Mouse (Mus musculus): ENCODE results near the gene Prcp.

Prcp gene

DNA sequence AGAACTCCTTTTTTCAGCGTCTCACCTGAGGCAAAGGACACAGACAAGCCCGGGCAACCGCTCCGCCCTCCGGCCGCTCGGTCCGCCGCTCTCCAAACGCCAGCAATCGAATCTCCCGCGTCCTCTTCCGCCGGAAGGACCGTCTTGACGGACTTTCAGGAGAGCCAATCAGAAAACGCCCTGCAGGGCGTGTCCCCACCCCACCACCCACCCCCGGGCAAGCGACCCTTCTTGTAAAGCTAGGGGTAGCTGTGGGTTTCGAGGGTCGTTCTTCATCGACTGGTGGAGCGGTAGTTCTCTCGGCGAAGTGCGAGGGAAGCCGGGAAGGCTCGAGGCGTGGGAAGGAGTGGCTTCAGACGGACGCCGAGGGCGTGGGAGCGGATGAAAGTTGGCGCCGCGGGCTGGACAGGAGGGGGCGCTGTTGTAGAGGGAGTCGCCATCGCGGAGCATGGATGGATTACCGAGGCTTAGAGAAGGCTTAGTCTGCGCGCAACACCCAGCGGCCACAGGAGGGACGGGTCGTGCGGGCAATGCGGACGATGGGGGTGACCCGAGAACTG lies at the start of gene Prcp, which contains the start of gene Ddias:
TSS of gene Prcp (plus strand) at position 355 of the 560 bp plus-strand sequence.
TSS of gene Ddias (minus strand) at position 132 of the 560 bp plus-strand sequence.
- DNase-seq (ENCODE audit: inconsistent age in 2 of 2, low spot score in 1 of 2), result peak; percentile 93 to 98

DNA sequence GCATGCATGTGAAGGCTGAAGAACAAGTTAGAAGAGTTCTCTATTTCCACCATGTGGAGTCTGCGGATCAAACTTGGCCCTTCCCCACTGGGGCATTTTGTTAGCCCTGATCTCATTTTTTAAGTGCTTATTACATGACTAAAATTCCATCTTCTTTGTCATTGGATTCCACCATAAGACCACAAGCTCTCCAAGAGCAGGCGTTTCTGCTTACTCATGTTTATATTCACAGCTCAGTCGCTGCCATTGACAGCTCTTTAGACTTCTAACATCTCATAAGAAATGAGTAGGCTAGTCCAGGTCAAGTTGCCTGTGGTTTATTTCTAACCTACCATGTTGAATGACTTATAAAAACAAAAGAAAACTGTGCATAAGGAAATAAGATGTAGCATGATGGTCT lies 48.0 kb upstream of the Prcp start:
- DNase-seq (ENCODE audit: inconsistent age in 2 of 2, low spot score in 1 of 2), result no peak

DNA sequence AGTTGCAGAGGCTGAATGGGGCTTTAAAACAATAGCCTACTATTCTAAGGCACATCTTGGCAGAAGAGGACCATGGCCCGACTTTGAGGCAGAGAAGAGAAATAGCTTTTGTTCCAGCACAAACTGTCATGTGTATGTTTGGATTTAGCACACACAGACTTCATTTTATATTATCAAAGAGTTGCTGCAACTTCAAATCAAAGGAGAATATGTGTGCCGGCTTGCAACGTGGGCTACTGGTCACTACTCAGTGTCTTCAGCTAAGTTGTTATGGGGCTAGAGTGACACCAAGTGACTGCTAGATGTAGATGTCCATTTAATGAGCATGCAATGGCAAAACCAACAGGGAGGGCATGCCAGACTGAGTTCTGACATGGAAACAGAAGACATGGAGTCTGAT lies 46.3 kb upstream of the Prcp start:
- DNase-seq (ENCODE audit: inconsistent age in 2 of 2, low spot score in 1 of 2), result peak in 1 of 2 experiments; percentile 52

DNA sequence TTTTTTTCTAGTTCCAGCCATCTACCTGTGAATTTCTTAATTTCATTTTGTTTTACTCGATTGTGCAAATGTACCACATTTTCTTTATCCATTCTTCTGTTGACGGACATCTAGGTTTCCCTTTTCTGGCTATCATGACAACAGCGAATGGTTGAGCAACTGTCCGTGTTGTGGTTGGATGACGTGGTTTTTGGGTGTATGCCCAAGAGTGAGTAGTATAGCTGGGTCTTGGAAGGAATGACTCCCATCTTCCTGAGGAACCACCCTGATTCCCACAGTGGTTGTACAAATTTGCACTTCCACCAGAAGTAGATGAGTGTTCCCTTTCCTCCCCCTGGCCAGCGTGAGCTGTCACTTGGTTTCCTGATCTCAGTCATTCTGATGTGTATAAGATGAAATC lies 41.9 kb upstream of the Prcp start:
- DNase-seq (ENCODE audit: inconsistent age in 2 of 2, low spot score in 1 of 2), result no peak

DNA sequence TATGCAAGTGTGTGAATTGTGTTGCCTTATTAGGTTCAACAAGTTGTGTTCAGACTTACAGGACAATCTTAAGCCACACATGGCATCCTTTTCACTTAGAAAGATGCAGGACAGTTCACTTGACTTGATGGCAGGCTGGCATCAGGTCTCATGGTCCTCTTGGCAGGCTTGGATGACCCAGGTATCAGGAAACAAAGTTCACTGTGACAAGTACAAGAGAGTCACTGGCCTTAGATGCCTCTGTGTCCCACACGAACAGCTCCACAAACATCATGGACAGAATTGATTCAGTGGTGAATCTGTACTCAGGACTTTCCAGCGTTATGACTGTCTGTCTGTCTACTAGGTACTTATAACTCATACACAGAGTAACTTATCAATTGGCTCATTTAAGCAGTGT lies 39.9 kb upstream of the Prcp start:
- no peak for DNase-seq (ENCODE audit: inconsistent age in 2 of 2, low spot score in 1 of 2)

DNA sequence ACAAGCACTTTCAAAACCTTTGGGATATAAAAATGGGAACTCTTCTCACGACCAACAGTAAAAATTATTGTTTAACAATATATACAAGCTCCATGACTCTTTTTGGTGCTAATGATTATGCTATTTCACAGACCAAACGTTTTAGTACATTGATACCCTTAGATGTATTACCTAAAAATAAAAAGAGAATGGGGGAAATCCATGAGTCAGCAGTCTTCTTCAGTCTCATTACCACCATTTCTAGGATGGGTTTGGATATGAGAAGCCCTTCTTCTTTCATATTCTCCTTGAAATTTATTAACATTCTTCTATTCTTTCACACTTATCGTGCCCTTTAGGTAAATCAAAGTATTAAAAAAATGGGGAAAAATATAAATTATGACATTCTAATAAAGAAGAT lies 37.8 kb upstream of the Prcp start:
- DNase-seq (ENCODE audit: inconsistent age in 2 of 2, low spot score in 1 of 2), result no peak

DNA sequence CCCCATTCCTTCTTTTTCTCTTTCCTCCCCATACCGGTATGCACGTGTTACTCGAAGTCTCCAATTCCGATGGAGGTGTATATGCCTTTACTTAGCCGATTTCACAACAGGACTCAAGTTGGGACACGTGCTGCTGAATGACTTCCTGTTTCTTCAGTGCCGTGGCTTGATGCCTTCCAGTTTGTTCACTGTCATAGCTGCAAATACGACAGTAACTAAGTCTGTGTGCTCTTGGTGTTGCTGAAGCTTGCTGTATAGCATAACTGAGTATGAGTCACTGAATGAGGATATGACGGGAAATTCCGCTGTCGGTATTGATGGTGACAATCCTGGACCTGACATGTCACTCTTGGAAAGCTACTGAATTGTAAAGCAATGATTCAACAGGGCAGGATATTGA lies 37.0 kb upstream of the Prcp start:
- no peak for DNase-seq (ENCODE audit: inconsistent age in 2 of 2, low spot score in 1 of 2)

DNA sequence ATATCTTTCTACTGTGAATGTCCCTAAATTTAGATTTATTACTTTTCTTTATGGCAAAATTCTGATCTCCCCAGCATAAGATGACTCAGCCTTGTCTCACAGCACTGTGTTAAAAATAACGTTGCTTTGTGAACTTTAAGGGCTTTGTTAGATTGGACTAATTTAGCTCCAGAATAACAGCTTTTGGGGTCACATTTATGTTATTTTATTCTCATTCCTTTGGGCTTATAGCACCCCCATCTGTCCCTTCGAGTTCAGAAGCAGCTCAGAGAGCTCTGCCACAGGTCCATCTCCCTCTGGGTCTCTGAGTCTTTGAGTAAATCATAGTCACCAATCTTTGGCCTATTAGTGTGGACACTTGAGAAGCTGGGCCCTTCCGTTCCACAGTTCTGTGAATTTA lies 36.4 kb upstream of the Prcp start:
- DNase-seq (ENCODE audit: inconsistent age in 2 of 2, low spot score in 1 of 2), result no peak

DNA sequence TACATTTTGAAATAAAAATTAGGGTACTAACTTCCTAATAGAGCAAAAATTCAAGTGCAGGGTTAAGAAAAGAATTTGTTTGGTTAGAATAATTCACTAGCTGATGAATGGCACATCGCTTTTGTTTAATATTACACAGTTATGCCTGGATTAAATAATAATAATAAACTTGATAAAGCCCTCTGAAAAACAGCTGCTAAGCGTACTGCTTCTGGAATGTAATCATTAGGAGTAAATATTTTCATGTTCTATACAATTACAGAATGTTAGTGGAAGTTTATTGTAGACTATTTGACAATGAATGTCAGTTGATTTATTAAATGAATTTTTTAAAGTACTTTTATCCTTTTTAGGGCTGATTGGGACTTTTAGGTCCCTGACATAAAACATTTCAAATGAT lies 32.0 kb upstream of the Prcp start:
- no peak for DNase-seq (ENCODE audit: inconsistent age in 2 of 2, low spot score in 1 of 2)

DNA sequence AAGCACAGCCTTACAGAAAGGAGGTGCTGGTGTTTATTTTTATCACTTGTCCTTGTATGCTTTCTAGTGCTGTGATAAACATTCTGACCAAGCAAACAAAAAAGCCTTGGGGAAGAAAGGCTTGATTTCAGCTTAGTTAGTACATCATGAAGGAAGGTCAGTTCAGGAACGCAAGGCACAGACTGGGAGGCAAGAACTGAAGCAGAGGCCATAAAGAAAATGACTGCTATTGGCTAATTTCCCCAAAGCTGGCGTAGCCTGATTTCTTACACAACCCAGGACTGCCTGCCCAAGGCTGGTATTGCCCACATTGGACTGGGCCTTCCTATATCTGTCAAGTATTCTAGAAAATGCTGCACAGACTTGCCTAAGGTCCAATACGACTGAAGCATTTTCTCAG lies 26.0 kb upstream of the Prcp start:
- DNase-seq (ENCODE audit: inconsistent age in 2 of 2, low spot score in 1 of 2), result peak; percentile 10 to 67

DNA sequence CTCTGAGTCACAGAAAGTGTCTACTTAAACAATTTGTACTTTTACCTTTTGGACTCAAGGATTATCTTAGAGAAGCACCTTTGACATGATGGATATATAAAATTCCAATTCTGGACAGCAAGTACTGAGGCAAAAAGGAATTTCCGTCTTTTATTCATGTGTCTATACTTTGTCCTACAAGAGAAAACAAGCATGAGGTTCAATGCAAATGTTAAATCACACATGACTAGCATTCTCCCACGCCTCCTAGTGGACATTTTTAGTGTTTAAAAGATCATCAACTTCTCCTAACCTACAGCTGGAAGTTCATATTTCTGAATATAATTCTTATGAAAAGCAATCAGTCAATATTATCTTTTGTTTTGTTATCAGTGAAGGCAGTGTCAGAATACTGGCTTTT lies 7.7 kb upstream of the Prcp start:
- DNase-seq (ENCODE audit: inconsistent age in 2 of 2, low spot score in 1 of 2), result peak in 1 of 2 experiments; percentile 74

DNA sequence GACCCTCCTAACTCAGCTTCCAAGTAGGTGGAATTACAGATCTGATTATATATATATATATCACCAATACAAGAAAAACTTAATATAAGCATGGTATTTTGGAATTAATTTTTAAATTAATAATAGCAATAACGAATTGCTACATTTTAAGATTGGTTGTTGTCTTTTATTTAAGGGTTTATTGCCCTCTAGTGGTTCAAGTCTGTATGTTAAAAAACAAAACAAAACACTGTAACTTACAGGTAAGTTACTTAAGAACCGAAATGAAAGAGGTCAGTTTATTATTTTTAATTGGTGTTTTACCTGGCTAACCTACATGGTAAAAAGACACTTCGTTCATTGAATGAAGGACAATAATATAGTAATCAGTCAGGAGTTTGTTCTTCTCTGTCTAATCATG lies 4.1 kb upstream of the Prcp start:
- no peak for DNase-seq (ENCODE audit: inconsistent age in 2 of 2, low spot score in 1 of 2)

DNA sequence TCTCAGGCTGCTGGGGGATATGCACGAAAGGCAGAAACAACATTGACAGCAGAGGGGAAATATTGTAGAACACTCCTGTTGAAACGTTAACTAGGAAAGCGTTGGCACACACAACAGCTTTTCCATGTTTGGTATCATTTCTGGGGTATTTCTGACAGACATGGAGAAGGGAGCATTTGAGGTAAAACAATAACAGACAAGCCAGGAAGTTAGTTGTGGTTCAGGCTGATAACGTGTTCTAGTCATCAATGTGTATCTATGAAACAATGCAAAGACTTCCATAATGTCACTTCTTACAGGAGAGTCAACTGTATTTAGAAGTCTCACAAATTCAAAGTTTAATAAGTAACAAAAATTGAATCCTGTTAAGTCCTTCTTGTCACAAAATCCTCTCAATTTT lies 2.7 kb upstream of the Prcp start:
- DNase-seq (ENCODE audit: inconsistent age in 2 of 2, low spot score in 1 of 2), result no peak

DNA sequence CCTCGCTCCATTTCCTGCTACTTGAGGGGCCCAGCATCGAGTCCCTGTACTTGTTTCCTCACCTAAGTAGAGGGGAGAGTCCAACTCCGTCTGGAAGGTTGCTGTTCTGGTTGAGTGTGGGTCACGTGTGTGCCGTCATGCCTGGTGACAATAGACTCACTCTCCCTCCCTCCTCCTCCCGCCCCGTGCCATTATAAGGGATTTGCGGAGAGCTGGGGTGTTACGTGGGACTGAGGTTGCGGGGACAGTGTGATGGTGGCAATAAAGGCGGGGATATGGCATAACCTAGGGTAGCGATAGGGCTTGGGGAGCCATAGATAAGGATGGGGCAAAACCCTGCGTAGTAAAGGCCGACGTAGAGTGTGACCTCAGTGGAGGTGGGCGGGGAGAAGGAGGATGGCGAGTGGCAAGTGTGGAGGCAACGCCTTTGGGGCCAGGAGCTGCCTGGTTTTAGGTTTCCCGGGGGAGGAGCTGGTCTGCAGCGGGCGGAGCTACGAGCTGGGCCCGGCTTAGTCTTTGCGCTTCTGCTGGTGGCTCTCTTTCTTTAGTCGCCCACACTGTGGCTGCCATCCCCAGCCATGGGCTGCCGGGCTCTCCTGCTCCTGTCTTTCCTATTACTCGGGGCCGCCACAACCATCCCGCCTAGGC lies 615 bp downstream of the Prcp start:
- DNase-seq (ENCODE audit: inconsistent age in 2 of 2, low spot score in 1 of 2), result peak; percentile 91 to 96

DNA sequence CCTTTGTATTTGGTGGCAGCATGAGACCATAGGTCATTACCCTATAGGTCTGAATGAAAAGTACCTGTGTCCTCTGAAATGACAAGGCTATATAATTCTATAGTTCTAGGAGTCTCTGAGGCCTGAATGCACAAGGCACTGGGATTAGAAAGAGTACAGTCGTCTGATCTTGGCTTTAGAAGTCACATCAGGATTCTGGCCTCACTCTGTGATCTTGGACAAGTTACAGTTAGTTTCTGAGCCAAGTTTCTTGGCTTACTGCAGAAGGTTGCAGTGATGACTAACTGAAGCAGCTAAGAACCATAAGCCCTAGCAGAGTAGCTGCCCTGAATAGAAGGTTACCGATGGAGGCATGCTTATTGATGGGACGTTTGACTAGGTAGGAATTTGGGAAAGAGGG lies 1.8 kb downstream of the Prcp start:
- DNase-seq (ENCODE audit: inconsistent age in 2 of 2, low spot score in 1 of 2), result peak; percentile 23 to 78

DNA sequence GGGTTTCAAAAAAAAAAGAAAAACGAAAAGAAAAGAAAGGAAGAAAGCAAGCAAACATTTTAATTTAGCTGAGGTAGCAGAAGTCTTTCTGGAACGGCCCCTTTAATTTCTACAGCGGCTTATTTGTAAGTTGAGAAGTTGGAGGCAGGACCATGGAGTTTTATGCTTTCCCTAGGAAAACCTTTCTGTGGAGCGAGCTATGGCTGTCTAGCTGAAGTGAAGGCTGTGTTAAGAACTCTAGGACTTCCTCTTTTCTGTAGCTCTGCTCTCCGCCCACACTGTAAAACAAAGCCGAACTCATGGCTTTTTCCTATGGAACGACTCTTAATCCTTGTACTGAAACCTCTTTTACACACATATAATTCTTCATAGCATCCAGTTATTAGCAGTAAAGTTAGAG lies 2.3 kb downstream of the Prcp start:
- DNase-seq (ENCODE audit: inconsistent age in 2 of 2, low spot score in 1 of 2), result peak in 1 of 2 experiments; percentile 56

DNA sequence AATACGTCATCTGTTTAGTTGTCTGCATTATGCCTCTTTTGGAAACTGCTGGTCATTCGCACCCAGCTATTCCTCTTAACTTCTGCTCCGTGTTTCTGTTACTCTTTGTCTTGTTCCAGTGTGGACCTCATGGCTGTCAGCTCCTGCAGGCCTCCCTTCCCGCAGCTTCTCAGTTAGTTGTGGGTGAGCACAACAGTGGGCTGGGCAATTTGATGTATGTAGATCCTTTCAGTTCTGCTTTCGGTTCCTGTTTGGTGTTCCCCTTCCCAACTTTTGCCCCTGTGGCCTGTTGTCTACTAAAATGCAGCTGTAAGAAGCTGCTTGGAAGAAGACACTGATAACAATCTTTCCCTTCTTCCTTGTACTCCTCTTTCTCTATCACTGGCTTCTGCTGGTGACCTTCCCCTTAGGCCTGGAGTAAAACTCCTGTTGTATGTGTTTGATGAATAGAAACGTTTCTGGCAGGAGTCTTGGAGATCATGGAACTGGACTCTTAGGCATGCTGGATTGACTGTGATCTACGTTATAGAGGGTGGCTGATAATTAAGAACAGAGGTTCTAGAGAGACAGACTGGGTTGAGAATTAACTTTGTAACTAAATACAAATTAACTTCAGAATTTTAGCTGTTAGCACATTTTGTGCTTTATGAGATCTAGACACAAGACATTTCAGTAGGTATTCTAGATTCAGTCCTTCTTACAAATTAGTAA lies 4.5 kb downstream of the Prcp start:
- peak in 1 of 2 experiments; percentile 29 for DNase-seq (ENCODE audit: inconsistent age in 2 of 2, low spot score in 1 of 2)

DNA sequence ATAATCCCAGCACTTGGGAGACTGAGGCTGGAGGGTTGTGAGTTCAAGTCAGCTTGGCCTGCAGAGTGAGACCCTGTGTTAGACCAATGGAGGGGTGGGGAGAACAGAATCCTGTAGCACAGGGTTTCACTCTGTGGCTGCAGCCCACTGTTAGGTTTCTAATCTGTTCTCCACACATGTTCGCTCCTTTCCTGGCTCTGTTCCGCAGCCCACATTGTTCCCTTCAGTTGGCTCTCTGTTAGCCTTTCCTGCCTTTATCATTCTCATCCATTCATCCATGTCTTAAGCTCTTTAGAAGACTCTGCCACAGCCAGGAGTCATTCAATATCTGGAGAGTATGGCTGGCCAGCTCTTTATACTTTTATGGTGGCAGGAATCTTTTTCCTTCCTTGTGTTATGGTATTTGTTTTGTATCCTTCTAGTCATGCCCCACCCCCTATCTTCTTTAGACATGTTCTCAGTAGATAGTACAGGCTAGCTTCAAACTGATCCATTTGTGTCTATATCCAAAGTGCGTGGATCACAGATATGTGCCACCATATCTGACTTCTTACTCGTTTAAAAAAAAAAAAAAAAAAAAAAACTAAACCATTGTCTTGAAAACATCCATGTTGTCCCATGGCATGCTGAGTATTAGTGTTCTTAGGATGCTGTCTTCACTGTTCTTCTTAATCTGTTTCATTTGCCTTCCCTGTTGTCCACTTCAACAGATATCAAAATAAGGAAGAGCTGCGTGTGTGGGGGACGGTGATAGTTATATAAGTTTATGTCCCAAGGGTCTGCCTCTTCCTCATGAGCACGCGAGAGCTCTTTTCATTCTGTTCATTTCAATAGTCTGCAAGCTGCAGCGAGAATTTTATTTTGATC lies 9.8 kb downstream of the Prcp start:
- DNase-seq (ENCODE audit: inconsistent age in 2 of 2, low spot score in 1 of 2), result no peak

DNA sequence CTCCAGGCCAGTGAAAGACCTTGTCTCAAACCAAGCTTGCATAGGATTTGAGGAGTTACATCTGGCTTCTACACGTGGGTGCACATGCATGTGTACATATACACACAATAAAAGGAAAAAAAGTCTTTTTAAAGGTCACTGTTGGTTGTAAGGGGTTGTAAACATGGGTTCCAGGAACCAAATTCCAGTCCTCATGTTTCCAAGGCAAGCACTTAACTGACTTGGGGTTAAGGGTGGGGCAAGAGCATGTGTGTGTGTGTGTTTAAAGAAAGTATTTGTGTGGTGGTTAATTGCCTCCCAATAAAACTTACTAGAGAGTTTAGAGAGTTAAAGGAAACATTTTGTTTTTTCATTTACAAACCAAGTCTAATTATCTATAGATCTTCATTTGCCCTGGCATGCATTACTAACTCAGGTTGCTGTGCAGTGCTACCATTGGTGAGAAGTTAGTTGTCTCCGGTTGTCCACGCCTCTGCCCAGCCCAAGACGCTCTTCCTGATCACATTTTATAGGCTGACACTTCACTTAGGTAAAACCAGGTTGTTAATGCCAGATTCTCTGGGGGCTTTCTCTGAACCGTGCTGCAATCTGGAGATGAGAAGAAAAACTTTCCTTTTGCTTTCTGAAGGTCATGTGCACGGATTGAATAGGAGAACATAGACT lies 10.9 kb downstream of the Prcp start:
- DNase-seq (ENCODE audit: inconsistent age in 2 of 2, low spot score in 1 of 2), result no peak

DNA sequence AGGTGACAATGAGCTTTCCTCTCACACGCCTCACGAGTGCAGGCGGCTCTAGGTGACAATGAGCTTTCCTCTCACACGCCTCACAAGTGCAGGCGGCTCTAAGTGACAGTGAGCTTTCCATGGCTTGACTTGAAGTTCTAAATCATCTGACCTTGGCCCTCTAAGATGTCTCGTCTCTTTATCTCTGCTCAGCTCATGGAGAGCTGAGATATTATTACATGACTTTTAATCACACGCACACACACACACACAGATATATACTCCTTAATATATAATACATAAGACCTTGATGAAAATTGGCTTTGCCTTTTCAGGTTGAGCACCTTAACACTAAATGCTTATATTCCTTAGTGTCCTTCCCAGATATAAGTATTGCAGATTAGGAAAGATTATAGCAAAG lies 12.5 kb downstream of the Prcp start:
- no peak for DNase-seq (ENCODE audit: inconsistent age in 2 of 2, low spot score in 1 of 2)

DNA sequence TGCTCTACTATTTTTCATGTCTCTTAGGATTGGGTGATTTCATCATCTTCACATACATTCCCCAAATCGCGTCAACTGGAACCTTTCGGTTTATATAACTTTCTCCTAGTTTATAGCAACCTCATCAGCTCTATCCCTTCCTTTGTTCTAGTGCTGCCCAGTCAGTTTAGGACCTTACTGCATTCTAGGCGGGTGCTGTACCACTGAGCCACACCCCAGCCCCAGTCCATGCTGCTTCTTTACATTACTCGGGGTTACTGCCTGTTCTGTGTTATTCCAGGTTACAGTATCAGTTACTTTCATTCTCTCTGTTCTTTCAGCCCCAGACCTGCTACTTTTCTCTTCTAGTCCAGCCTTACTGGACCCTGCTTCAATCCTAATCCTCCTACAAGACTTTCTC lies 13.0 kb downstream of the Prcp start:
- DNase-seq (ENCODE audit: inconsistent age in 2 of 2, low spot score in 1 of 2), result no peak
